Mouse (Mus musculus): ENCODE data around the gene Gm44973. TPM values are rescaled to one million over a fixed set of nuclear protein-coding genes. Genes with fewer than 3 reads are reported as not detected.
A peak's percentile ranks its signal among the peaks of the same experiment; 100 is the strongest.

The Gm44973 gene
- 0.36 and 1.1 TPM in 2 replicates for polyA plus RNA-seq (2014; fragmentation: Nextera tagmentation; extraction: Ambion mirVana)

- Histone ChIP-seq H3K4me3 (ENCODE audit: low read depth, low read length) (peak within 1 kb of the TSS; percentile 46), H3K4me1 (ENCODE audit: control insufficient read depth, insufficient read depth, low read length) (peaks cover 7% of the 10 kb centered on the region; the same call in 1 of the 2 replicates), H3K9ac (ENCODE audit: low read length) (peak within 1 kb of the TSS; percentile 77), H3K27me3 (ENCODE audit: control insufficient read depth, insufficient read depth, low read length) (no peaks in the 10 kb centered on the region), H3K9me3 (ENCODE audit: control insufficient read depth, low read length) (no peaks in the 10 kb centered on the region), H3K27ac (ENCODE audit: low read depth, low read length) (peak within 1 kb of the TSS; percentile 92), H3K4me2 (ENCODE audit: low read depth) (peak within 1 kb of the TSS; percentile 57), H3K36me3 (ENCODE audit: control insufficient read depth, insufficient read depth, low read length) (peaks cover 15% of the 10 kb centered on the region)
- WGBS = under 1% methylated on average over 55 of the region's 76 CpGs
- peak; percentile 96 for DNase-seq (ENCODE audit: low spot score)
- peak; percentile 78 for ATAC-seq (ENCODE audit: insufficient read depth, low FRiP score, low TSS enrichment)
Observed at GRCm38 (mm10) chr7:5015118-5016001, at the start of gene Gm44973. TSS of gene Gm44973 (plus strand) at chr7:5015496.

- no peaks in the 10 kb centered on the region for H3K36me3 ChIP-seq (ENCODE audit: control insufficient read depth, insufficient read depth, low read length)
- no peak for ATAC-seq (ENCODE audit: insufficient read depth, low FRiP score, low TSS enrichment)
- WGBS = 44% methylated on average over 6 of the region's 6 CpGs
Observed at GRCm38 (mm10) chr7:4971068-4971467, 44.2 kb upstream of the Gm44973 start, which contains the start of gene Sbk3. TSS of gene Sbk3 (minus strand) at chr7:4971168.

GRCm38 (mm10) chr7:4971710-4972109 is 43.6 kb upstream of the Gm44973 start:
- DNase-seq (ENCODE audit: low spot score) = no peak
- 42% methylated on average over 7 of the region's 7 CpGs for WGBS
- no peaks in the 10 kb centered on the region for H3K36me3 ChIP-seq (ENCODE audit: control insufficient read depth, insufficient read depth, low read length)
- H3K9ac ChIP-seq (ENCODE audit: low read length) = no peak overlapping the region
- no peaks in the 10 kb centered on the region for H3K4me1 ChIP-seq (ENCODE audit: control insufficient read depth, insufficient read depth, low read length)
- no peak for ATAC-seq (ENCODE audit: insufficient read depth, low FRiP score, low TSS enrichment)
- no peak overlapping the region for H3K4me3 ChIP-seq (ENCODE audit: low read depth, low read length)
- no peak overlapping the region for H3K4me2 ChIP-seq (ENCODE audit: low read depth)
- H3K27ac ChIP-seq (ENCODE audit: low read depth, low read length) = no peak overlapping the region
- no peaks in the 10 kb centered on the region; the same call in 1 of the 2 replicates for H3K9me3 ChIP-seq (ENCODE audit: control insufficient read depth, low read length)
- no peaks in the 10 kb centered on the region for H3K27me3 ChIP-seq (ENCODE audit: control insufficient read depth, insufficient read depth, low read length)

More at GRCm38 (mm10) chr7:4971068-4971467, 44.2 kb upstream of the Gm44973 start, which contains the start of gene Sbk3:
- H3K9me3 ChIP-seq (ENCODE audit: control insufficient read depth, low read length) = no peaks in the 10 kb centered on the region
- H3K9ac ChIP-seq (ENCODE audit: low read length) = no peak within 1 kb of the TSS
- H3K4me3 ChIP-seq (ENCODE audit: low read depth, low read length) = no peak within 1 kb of the TSS
- H3K4me1 ChIP-seq (ENCODE audit: control insufficient read depth, insufficient read depth, low read length) = no peaks in the 10 kb centered on the region
- H3K27me3 ChIP-seq (ENCODE audit: control insufficient read depth, insufficient read depth, low read length) = no peaks in the 10 kb centered on the region
- no peak for DNase-seq (ENCODE audit: low spot score)
- no peak within 1 kb of the TSS for H3K27ac ChIP-seq (ENCODE audit: low read depth, low read length)
- no peak within 1 kb of the TSS for H3K4me2 ChIP-seq (ENCODE audit: low read depth)

DNA sequence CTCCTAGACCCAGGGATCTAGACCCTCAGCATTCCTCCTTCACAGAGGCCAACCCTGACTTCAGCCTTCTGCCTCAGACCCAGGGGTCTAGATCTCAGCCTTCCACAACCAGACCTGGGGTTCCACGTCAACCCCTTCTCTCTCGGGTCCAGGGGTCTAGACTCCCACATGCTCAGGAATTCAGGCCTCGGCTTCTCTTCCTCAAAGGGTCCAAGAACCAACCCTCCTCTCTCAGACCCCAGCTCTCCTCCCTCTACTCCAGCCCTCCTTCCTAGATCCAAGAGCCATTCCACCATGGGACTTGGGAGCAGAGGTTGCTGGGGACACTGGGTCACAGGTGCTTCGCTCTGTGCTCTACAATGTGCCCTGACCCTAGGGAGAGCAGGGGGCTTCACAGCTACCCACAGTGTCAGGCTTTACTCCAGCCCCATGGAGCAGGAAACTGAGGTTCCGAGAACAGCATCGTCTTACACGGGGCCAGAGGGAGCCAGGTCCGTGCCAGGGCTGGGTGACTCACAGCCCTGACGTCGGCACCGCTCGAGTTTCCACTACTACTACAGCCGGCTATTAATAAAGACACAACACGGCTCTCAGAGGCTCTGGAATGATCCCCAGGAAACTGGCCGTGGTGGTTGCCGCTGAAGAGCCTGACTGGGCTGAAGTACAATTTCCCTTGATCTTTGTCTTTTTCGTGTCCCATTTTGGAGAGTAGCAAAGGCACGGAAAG is 42.8 kb upstream of the Gm44973 start:
- H3K4me2 ChIP-seq (ENCODE audit: low read depth) = no peak overlapping the region
- H3K27ac ChIP-seq (ENCODE audit: low read depth, low read length) = no peak overlapping the region
- DNase-seq (ENCODE audit: low spot score) (no peak), ATAC-seq (ENCODE audit: insufficient read depth, low FRiP score, low TSS enrichment) (no peak)
- H3K27me3 ChIP-seq (ENCODE audit: control insufficient read depth, insufficient read depth, low read length) = no peaks in the 10 kb centered on the region
- no peak overlapping the region for H3K4me3 ChIP-seq (ENCODE audit: low read depth, low read length)
- no peaks in the 10 kb centered on the region for H3K4me1 ChIP-seq (ENCODE audit: control insufficient read depth, insufficient read depth, low read length)
- H3K9me3 ChIP-seq (ENCODE audit: control insufficient read depth, low read length) = no peaks in the 10 kb centered on the region; the same call in 1 of the 2 replicates
- 79% methylated on average over 18 of the region's 18 CpGs for whole genome bisulfite sequencing
- no peak overlapping the region for H3K9ac ChIP-seq (ENCODE audit: low read length)
- no peaks in the 10 kb centered on the region for H3K36me3 ChIP-seq (ENCODE audit: control insufficient read depth, insufficient read depth, low read length)

- Histone ChIP-seq H3K4me1 (ENCODE audit: control insufficient read depth, insufficient read depth, low read length) (no peaks in the 10 kb centered on the region), H3K4me2 (ENCODE audit: low read depth) (no peak overlapping the region), H3K36me3 (ENCODE audit: control insufficient read depth, insufficient read depth, low read length) (no peaks in the 10 kb centered on the region), H3K4me3 (ENCODE audit: low read depth, low read length) (no peak overlapping the region), H3K27me3 (ENCODE audit: control insufficient read depth, insufficient read depth, low read length) (no peaks in the 10 kb centered on the region), H3K27ac (ENCODE audit: low read depth, low read length) (no peak overlapping the region), H3K9me3 (ENCODE audit: control insufficient read depth, low read length) (no peaks in the 10 kb centered on the region; the same call in 1 of the 2 replicates), H3K9ac (ENCODE audit: low read length) (no peak overlapping the region)
- DNase-seq (ENCODE audit: low spot score) (no peak), ATAC-seq (ENCODE audit: insufficient read depth, low FRiP score, low TSS enrichment) (no peak)
- WGBS = 56% methylated on average over 4 of the region's 4 CpGs
Observed at GRCm38 (mm10) chr7:4975455-4975854, 39.8 kb upstream of the Gm44973 start.

DNA sequence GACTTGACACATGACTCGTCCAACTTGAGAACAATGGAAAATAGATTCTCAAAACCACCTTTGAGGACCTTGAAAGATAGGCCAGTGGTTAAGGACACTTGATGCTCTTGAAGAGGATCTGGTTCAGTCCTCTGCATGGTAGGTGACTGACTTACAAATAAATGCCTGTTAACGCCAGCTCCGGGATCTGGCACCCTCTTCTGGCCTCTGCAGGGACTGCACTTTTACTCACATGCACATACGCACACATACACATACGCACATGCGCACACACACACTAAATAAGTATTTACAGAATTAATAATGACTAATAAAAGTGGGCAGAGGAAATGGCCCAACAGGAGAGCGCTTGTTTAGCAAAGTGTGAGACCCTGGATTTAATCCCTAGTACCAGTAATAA is 38.5 kb upstream of the Gm44973 start:
- WGBS = 90% methylated on average over 7 of the region's 7 CpGs
- no peak overlapping the region for H3K9ac ChIP-seq (ENCODE audit: low read length)
- no peaks in the 10 kb centered on the region; the same call in 1 of the 2 replicates for H3K9me3 ChIP-seq (ENCODE audit: control insufficient read depth, low read length)
- no peak overlapping the region for H3K4me2 ChIP-seq (ENCODE audit: low read depth)
- no peaks in the 10 kb centered on the region for H3K4me1 ChIP-seq (ENCODE audit: control insufficient read depth, insufficient read depth, low read length)
- no peak overlapping the region for H3K4me3 ChIP-seq (ENCODE audit: low read depth, low read length)
- no peak for DNase-seq (ENCODE audit: low spot score)
- no peak overlapping the region for H3K27ac ChIP-seq (ENCODE audit: low read depth, low read length)
- no peaks in the 10 kb centered on the region for H3K27me3 ChIP-seq (ENCODE audit: control insufficient read depth, insufficient read depth, low read length)
- no peak for ATAC-seq (ENCODE audit: insufficient read depth, low FRiP score, low TSS enrichment)
- H3K36me3 ChIP-seq (ENCODE audit: control insufficient read depth, insufficient read depth, low read length) = no peaks in the 10 kb centered on the region

DNA sequence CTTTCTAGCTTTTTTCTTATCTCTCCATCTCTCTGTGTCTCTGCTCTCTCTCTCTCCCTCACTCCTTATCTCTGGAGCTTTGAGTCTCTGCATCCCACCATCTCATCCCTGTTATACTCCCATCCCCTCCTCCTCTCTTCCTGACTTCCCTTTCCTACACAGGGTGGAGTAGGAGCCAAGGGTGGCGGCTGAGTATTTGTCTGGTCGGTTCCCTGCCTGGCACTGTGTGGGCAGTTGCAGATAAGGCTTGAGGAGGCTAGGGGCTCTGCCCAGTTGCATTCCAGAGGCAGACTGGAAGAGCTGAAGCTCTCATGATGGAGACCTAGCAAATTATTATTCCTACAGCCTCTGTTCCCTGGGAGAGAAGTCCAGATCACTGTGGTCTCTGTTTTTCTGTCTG is 27.0 kb upstream of the Gm44973 start:
- Histone ChIP-seq H3K9me3 (ENCODE audit: control insufficient read depth, low read length) (no peaks in the 10 kb centered on the region; the same call in 1 of the 2 replicates), H3K27ac (ENCODE audit: low read depth, low read length) (no peak overlapping the region), H3K9ac (ENCODE audit: low read length) (no peak overlapping the region), H3K4me3 (ENCODE audit: low read depth, low read length) (no peak overlapping the region), H3K27me3 (ENCODE audit: control insufficient read depth, insufficient read depth, low read length) (peaks cover 7% of the 10 kb centered on the region), H3K4me2 (ENCODE audit: low read depth) (no peak overlapping the region), H3K36me3 (ENCODE audit: control insufficient read depth, insufficient read depth, low read length) (peaks cover 6% of the 10 kb centered on the region), H3K4me1 (ENCODE audit: control insufficient read depth, insufficient read depth, low read length) (no peaks in the 10 kb centered on the region)
- DNase-seq (ENCODE audit: low spot score) (no peak), ATAC-seq (ENCODE audit: insufficient read depth, low FRiP score, low TSS enrichment) (no peak)
- WGBS = 77% methylated on average over 2 of the region's 2 CpGs

GRCm38 (mm10) chr7:4993347-4993998 is 21.8 kb upstream of the Gm44973 start:
- no peak for DNase-seq (ENCODE audit: low spot score)
- Histone ChIP-seq H3K27ac (ENCODE audit: low read depth, low read length) (no peak overlapping the region), H3K4me3 (ENCODE audit: low read depth, low read length) (peak overlapping the region; percentile 14), H3K9ac (ENCODE audit: low read length) (no peak overlapping the region; the same call in 1 of the 2 replicates), H3K27me3 (ENCODE audit: control insufficient read depth, insufficient read depth, low read length) (peaks cover 19% of the 10 kb centered on the region), H3K4me1 (ENCODE audit: control insufficient read depth, insufficient read depth, low read length) (peaks cover 17% of the 10 kb centered on the region), H3K36me3 (ENCODE audit: control insufficient read depth, insufficient read depth, low read length) (peaks cover 7% of the 10 kb centered on the region), H3K4me2 (ENCODE audit: low read depth) (peak overlapping the region; percentile 11), H3K9me3 (ENCODE audit: control insufficient read depth, low read length) (no peaks in the 10 kb centered on the region; the same call in 1 of the 2 replicates)
- WGBS = 24% methylated on average over 45 of the region's 55 CpGs
- no peak for ATAC-seq (ENCODE audit: insufficient read depth, low FRiP score, low TSS enrichment)

Measured in neural tube, embryonic 11.5 days (tissue).